Mouse (Mus musculus): ENCODE data around the gene Nccrp1.
"Not testable (repeated sequence)": the region's sequence is repeated elsewhere in the genome, so short reads cannot be mapped to it uniquely, and the experiment has no call there.

Nccrp1 gene

GRCm38 (mm10) chr7:28510405-28510974 is 36.6 kb downstream of the Nccrp1 start, which contains the start of gene Ifnl2:
TSS of gene Ifnl2 (minus strand) at chr7:28510455.
- DNase-seq = not testable (repeated sequence)

- DNase-seq = not testable (repeated sequence)
These were observed 37.9 kb downstream of the Nccrp1 start for GRCm38 (mm10) chr7:28509121-28509520.

- peak; percentile 66 for DNase-seq
These were observed 41.5 kb downstream of the Nccrp1 start for GRCm38 (mm10) chr7:28505585-28505984.

- DNase-seq = no peak
These were observed 51.6 kb downstream of the Nccrp1 start for GRCm38 (mm10) chr7:28495426-28495825.
